Mouse (Mus musculus) spleen, adult 2 months (tissue): ENCODE results near the gene Kcnh5. TPM values are rescaled to one million over a fixed set of nuclear protein-coding genes. Genes with fewer than 3 reads are reported as not detected.

Experiments used
- DNase-seq, 2 experiments: peaks; one replicate each; pipeline versions ENCODE4 v3.0.0 to v3.0.0-alpha.2; 2012 to 2021; ENCODE audit warnings: low spot score in 2 of 2, low read depth in 1 of 2
- H3K27ac ChIP-seq: fragments of 200-500 bp; 2 replicates; pipeline ENCODE4 v1.5.1; 2012; ENCODE audit warnings: low read length, inconsistent platforms; ENCODE audit not compliant: insufficient read depth
- H3K27me3 ChIP-seq: fragments of 200-500 bp; 2 replicates; pipeline ENCODE4 v1.6.1; 2012; ENCODE audit warnings: mild to moderate bottlenecking, moderate library complexity, low read length, inconsistent platforms; ENCODE audit not compliant: control insufficient read depth, insufficient read depth
- H3K36me3 ChIP-seq: fragments of 200-500 bp; 2 replicates; pipeline ENCODE4 v1.6.1; 2012; ENCODE audit warnings: mild to moderate bottlenecking, low read length, inconsistent platforms; ENCODE audit not compliant: control insufficient read depth, insufficient read depth
- H3K4me1 ChIP-seq: fragments of 200-500 bp; 2 replicates; pipeline ENCODE4 v1.6.1; 2011; ENCODE audit warnings: inconsistent platforms; ENCODE audit not compliant: control insufficient read depth, insufficient read depth, insufficient read length
- H3K4me3 ChIP-seq: fragments of 200-500 bp; 2 replicates; pipeline ENCODE4 v1.5.1; 2011; ENCODE audit warnings: mild to moderate bottlenecking, inconsistent platforms; ENCODE audit not compliant: insufficient read depth, insufficient read length; ENCODE audit errors: extremely low read depth
- CTCF ChIP-seq: fragments of 200-500 bp; IDR thresholded peaks from 2 replicates; pipeline ENCODE4 v1.5.1; 2011; ENCODE audit warnings: mild to moderate bottlenecking, inconsistent platforms; ENCODE audit not compliant: insufficient read depth, insufficient read length, insufficient replicate concordance; ENCODE audit errors: extremely low read depth
- POLR2A ChIP-seq: fragments of 200-500 bp; IDR thresholded peaks from 2 replicates; pipeline ENCODE4 v1.6.1; 2011; ENCODE audit warnings: low read depth, low read length, inconsistent platforms
- WGBS: fragments of 180-500 bp; shearing (Covaris S2); methylation state at CpG from one replicate; pipeline ENCODE4 v1.1.7; 2018; 5-methylcytosine and 5-hydroxymethylcytosine counted together
- polyA plus RNA-seq: library from polyadenylated mRNA; depleted of rRNA; stranded (reverse); fragments of >200 nt; gene quantifications from 2 replicates; pipeline ENCODE4 v1.2.3, GENCODE M21; 2012

Kcnh5 gene
- polyA plus RNA-seq, 1 experiment, result not detected

DNA sequence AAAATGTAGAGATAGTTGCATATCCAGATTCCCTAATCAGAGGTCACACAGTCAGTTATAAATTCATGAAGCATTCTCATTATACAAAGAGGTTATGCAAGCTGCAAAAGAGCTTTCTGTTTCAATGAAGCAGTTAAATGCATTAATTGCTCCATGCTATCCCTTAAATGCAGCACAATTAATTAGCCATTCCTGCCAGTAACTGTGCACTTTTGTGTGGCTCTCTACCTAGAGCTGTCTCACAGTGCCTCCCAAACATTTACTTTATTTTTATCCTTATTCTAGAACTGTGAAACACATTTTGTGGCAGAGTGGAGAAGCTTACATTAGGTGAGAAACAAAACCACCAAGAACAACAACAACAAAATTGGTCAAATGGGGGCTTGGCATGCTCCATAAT, 114.6 kb downstream of the Kcnh5 start:
- H3K36me3 ChIP-seq, result no peaks in the 10 kb centered on the region
- H3K4me1 ChIP-seq, result no peaks in the 10 kb centered on the region
- TF ChIP-seq POLR2A (no peak), CTCF (no peak)
- DNase-seq, result no peak
- H3K27me3 ChIP-seq, result no peaks in the 10 kb centered on the region
- H3K4me3 ChIP-seq, result no peak overlapping the region
- H3K27ac ChIP-seq, result no peak overlapping the region

DNA sequence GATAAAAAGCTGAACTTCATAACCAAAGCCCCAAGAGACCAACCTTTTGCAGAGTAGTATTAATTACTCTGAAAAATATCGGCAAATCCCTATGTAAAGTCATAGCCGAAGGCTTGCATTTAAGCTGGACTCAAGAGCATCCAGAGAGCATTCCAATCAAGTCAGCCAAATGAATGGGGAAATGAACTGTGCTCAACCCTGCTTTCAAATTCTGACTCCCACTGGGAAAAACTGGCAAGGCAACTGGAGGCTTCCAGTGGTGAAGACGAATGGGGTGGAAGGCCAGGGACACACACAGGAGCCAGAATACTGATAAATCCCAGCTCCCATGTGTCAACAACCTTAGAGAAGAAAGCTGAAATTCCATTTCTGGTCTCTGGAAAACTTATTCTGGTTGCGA, 115.4 kb downstream of the Kcnh5 start:
- WGBS, result 87% methylated on average over 4 of the region's 4 CpGs
- Histone ChIP-seq H3K4me3 (no peak overlapping the region), H3K27ac (no peak overlapping the region), H3K27me3 (no peaks in the 10 kb centered on the region), H3K4me1 (no peaks in the 10 kb centered on the region), H3K36me3 (no peaks in the 10 kb centered on the region)
- TF ChIP-seq POLR2A, result no peak
- no peak for TF ChIP-seq CTCF
- no peak for DNase-seq

DNA sequence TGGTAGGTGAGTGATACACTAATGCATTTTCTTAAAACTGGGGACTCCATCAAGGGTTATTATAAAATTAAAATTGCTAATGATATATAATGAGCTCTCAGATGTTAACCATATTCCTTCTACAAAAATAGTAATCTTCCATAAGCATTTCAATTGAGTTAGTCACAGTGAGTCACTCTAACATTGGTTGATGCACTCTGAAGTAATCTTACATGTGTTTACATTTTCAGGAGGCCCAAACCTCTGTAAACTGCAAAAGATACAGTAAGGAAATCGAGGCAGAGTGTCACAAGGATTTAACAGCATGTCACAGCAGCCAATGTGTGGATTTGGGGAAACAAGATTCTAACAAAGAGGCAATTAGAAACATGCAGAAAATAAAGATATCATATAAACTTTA, 123.4 kb downstream of the Kcnh5 start:
- no peak for TF ChIP-seq POLR2A
- no peak for TF ChIP-seq CTCF
- no peak overlapping the region for H3K4me3 ChIP-seq
- DNase-seq, result no peak
- no peaks in the 10 kb centered on the region for H3K27me3 ChIP-seq
- H3K4me1 ChIP-seq, result no peaks in the 10 kb centered on the region
- H3K27ac ChIP-seq, result no peak overlapping the region
- 64% methylated on average over 1 of the region's 1 CpGs for whole genome bisulfite sequencing
- H3K36me3 ChIP-seq, result no peaks in the 10 kb centered on the region

DNA sequence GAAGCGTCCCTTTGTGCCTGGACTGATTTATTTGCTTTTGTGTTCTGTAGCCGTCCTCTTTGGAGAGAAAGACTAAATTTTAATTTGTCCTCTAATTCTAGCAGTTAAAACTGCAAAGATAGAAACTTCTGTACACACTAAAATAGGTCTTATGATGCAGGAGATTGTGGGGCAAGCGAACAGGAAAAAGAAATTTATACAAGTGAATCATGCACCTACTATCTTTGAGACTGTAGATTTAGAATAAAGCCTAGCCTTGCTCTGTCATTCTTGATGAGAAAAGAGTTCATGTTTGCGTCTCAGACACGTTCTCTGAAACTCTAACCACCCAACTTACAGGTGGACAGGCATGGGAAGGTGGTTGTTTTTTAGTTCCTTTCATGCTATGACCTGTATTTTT, 140.4 kb downstream of the Kcnh5 start:
- no peaks in the 10 kb centered on the region for H3K36me3 ChIP-seq
- H3K4me3 ChIP-seq, result no peak overlapping the region
- WGBS, result 84% methylated on average over 5 of the region's 5 CpGs
- no peak for TF ChIP-seq CTCF
- TF ChIP-seq POLR2A, result no peak
- no peak for DNase-seq
- H3K27me3 ChIP-seq, result no peaks in the 10 kb centered on the region
- H3K27ac ChIP-seq, result no peak overlapping the region
- no peaks in the 10 kb centered on the region for H3K4me1 ChIP-seq

DNA sequence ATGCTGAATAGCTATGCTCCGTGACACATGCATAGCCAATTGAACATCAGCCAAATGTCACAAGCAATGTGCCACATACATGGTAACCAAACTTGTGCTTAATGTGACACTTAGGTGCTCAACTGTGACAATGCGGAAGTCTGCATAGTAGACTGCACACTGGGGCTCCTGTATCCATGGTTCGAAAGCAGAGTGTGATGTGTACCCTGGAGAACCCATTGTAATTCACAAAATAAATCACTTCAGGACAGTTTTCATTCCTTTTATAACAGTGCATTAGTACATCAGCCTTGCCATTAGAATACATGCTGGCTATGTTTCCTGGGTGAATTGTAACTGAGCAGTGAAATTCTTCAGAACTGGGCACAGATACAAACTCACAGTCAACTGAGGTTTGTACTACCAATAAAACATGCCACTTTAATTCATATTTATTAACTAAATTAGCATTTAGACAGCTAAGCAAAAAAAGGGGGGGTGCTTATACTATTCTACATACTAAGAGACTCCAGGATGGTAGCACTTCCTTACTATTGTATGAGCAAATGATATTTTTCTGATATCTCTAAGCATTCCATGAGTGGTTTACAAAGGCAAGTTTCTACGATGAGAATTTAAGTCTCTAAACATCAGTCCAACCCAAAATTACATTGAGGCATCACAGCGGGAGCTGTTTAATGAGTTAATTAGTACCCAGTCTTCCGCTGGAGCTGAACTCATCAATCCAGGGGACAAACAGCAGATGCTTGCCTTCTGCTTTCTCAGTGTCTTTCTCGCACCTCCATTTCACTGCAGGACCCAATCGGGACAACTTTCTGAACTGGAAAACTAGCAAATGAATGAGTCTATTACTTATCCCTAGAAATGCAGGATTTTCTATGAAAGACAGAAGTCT, 144.9 kb downstream of the Kcnh5 start:
- WGBS, result 90% methylated on average over 8 of the region's 8 CpGs
- TF ChIP-seq CTCF (no peak), POLR2A (no peak)
- no peak overlapping the region for H3K4me3 ChIP-seq
- H3K27ac ChIP-seq, result no peak overlapping the region
- no peaks in the 10 kb centered on the region for H3K4me1 ChIP-seq
- no peak for DNase-seq
- no peaks in the 10 kb centered on the region for H3K36me3 ChIP-seq
- no peaks in the 10 kb centered on the region for H3K27me3 ChIP-seq

DNA sequence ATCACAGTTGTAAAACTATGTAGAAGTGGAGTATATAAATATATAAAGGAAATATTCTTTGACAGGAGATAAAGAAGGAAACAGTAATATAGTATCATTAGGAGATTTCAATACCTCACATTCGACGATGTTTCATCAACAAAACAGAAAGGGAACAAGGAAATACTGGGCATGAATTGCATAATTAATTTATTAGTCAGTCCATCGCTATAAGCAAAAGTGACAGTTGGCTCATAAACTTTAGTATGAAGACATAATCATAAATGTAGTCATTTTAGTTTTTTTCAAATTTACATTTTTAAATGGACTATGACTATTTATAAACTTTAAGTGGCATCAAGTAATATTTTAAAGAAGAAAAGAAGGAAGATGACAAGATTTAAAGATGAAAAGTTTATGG, 205.9 kb downstream of the Kcnh5 start:
- Histone ChIP-seq H3K27me3 (no peaks in the 10 kb centered on the region), H3K36me3 (no peaks in the 10 kb centered on the region), H3K4me3 (no peak overlapping the region), H3K27ac (no peak overlapping the region), H3K4me1 (no peaks in the 10 kb centered on the region)
- TF ChIP-seq CTCF (no peak), POLR2A (no peak)
- 88% methylated on average over 3 of the region's 3 CpGs for WGBS
- no peak for DNase-seq

DNA sequence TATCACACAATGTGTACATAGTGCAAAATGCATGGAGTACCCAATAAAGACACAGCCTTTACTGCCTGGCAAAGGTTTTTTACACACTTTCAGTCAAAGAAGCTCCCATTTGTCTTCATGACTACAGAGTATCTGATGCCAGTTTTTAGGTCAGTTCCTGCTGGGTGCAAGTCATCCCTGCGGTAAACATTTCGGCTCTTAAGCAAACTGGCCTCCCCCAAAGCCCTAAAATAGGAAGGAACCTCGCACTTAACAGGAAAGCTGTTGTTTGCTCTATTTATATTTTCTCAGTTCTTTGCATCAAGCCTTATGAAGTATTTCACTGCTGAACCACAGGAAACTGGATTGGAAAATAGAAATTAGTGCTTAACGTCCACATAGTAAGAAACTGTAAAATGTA, 207.7 kb downstream of the Kcnh5 start:
- 12% methylated on average over 4 of the region's 4 CpGs for WGBS
- H3K4me3 ChIP-seq, result no peak overlapping the region
- H3K36me3 ChIP-seq, result no peaks in the 10 kb centered on the region

More for the DNA sequence above, 207.7 kb downstream of the Kcnh5 start:
- no peak for DNase-seq
- Histone ChIP-seq H3K27me3 (no peaks in the 10 kb centered on the region), H3K27ac (no peak overlapping the region), H3K4me1 (no peaks in the 10 kb centered on the region)
- TF ChIP-seq CTCF (no peak), POLR2A (no peak)
